Mouse (Mus musculus) adrenal gland (tissue): ENCODE data around the gene Aqp1.

Experiments
- intact Hi-C: fragments of 180-260 bp; cut with DNase I; formaldehyde crosslinking; loops from one replicate; pipeline ENCODE4 v1.15.1; 2025
- long read RNA-seq, 2 experiments: library from polyadenylated mRNA; unstranded; transcript quantifications; one replicate each; pipeline ENCODE4 v2.0.0; 2020; ENCODE audit warnings: borderline replicate concordance in 1 of 2; ENCODE audit not compliant: insufficient replicate concordance in 1 of 2

The Aqp1 gene
- long read RNA-seq, experiment 1, partial matches to known transcripts = 2 of 3 reads
- long read RNA-seq, experiment 1, other reads (novel, unspliced or antisense) = 0 of 3 reads
- long read RNA-seq, experiment 2, partial matches to known transcripts = 0 of 1 reads
- long read RNA-seq, experiment 2, other reads (novel, unspliced or antisense) = 1 of 1 reads

DNA sequence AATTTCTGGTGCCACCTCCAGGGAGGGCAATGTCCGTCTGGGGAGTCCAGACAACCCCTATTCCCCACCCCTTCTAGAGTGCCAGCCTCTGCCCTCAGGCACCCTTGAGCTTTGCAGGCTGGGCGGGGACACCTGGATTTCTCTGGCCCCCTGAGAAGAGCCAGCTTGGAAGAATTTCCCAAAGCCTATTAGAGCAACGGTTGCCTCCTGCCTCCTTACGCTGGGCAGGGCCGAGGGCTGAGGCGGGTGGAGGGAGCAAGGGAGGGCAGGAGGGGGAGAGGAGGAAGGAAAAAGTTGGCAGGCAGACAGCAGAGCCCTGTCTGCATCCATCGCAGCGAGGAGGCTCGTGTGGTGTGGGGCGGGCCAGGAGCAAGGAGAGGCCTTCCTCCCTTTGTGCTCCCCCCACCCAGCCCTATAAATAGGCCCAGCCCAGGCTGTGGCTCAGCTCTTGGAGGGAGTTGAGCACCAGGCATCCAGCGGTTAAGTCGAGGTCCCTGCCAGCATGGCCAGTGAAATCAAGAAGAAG, at the start of gene Aqp1:
Gene Aqp1, plus strand, starts transcription at position 444 of the 526 bp plus-strand sequence.
- intact Hi-C loops = no loop called here

DNA sequence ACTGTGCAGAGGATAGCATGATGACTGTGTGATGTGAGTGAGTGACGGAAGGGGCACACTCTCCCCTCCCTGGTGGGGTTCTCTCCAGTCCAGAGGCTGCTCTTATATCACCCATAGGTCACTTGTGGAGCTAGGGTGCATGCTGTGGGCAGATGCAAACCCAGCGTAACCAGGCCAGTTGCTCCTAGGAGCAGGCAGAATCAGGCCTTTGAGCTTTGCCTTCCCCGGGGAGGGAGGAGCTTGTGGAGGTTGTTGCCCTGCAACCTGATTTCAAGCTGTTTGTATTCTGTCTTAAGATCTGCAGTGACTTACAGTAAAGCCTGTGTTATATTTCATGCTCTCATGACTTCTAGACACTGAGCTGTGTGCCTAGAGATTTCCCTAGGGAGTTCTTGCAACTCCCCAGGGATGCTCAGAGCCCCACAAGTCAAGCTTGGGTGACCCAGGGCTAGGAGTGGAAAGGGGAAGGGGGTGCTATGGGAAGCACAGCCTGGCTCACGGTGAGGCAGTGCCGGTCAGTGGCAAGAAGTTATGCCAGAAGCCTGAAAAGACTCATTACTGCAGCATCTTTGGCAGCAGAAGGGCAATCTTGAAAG, 48.1 kb upstream of the Aqp1 start:
- intact Hi-C loops = no loop called here

DNA sequence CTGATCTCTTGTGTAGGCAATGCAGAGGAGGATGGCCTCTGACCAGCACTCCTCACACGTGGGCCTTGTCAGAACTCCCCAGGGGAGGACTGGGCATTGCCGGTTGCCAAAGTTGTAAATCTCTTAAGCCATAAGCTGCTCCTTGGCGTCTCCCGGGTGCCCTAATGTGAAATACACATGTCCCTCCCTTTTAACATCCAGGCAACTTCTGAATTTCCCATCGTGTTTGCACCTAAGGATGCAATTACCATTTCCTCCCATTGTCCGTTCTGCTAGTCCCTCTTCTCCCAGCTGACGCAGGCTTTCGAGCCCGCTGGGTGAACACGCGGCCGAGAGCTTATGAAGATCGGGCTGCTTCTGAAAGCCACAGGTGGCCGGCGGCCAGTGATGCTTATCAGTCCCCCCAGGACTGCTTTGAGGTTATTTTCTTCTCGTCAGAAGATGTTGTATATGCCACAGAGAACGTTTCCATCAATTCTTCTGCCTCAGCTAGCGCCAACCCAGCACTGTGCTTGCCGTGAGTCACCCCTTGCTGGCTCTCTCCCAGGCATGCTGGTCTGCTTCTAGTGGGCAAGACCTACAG, 41.6 kb upstream of the Aqp1 start:
- intact Hi-C loops = no loop called here

DNA sequence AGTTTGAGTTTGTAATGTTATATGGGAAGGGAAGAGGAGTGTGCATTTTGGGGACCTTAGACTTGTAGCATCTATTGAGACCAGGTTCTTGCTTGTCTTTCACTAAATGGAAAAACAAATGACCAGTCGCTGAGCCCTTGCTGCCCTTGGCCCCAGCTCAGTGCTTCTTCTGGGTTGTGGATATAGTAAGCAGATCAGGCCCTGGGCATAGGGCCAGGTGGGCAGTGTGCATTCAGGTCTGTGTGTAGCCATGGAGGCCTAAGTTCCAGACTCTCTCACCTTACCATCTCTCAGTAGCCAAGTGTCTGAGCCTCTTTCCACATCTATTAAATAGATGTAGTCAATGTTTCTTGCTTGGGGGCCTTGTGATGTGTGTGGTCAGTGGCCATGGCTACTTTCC, 40.9 kb upstream of the Aqp1 start:
- intact Hi-C loops = no loop called here

DNA sequence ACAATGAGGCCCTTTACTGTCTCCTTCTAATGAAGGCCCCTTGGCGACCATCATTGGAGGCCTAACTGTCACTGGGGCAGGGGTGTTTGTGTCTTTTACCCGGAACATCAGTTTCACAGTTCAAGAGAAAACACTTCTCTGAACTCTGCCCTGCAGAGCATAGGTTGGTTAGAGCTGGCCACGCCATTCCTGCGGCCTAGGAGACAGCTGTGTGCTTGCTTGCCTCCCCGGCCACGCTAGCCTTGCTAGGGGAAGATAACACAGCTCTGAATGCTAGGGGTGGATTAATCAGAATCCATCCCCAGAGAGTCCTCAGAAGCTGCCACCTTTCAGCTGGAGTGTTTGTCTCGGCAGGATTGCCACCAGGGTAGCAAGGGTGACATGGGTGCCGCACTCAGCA, 36.8 kb upstream of the Aqp1 start:
- intact Hi-C loops = no loop called here

DNA sequence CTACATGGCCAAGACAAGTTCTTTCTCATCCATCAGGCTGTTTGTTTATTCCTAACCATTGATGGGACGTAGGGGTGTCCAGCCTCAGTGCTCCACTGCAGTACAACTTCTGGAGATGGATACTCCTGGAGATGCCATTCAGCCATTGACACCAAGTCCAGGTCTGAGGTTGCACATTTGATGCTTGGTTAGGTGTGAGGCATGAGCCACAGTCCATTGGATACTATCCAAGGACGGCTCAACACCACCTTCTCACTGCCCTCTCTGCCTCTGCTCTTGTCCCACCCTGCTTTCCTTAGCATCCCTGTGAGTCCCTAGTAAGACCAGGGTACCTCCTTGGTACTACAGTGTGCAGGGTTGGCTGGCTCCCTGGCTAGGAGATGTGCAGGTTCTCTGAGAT, 36.3 kb upstream of the Aqp1 start:
- intact Hi-C loops = no loop called here

DNA sequence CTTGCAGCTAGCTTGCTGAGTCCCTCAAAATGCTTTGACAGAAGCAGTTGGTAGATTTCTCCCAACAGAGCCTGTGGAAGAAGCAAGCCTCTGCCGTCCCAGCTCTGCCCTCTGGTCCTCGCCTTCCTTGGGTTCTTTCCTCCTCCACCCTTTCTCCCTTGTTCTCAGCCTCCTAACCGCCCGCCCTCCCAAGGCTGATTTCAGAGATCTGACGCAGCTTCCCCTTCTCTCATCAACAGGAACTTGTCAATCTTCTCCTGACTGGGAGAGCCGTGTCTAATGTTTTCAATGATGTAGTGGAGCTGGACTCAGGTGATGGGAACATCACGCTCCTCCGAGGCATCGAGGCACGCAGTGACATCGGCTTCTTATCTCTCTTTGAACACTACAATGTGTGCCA, 35.5 kb upstream of the Aqp1 start:
- intact Hi-C loops = no loop called here

DNA sequence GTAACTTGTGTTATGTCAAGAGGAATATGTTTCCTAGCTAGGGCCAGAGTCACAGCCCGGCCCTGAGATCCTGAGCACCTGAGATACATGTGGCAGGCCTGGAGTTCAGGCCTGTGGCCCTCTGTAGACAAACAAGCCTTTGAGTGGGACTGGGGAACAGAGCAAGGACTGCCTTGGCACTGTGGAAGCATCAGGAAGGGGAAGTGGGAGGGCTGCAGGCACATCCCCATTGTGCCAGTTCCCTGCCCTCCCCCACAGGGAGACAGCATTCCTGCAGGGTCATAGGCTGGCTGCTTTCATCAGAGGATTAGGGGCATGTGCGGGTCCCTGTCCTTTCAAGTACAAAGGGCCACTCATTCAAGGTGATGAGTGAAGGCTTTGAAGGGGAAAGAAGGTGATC, 26.1 kb upstream of the Aqp1 start:
- intact Hi-C loops = no loop called here

DNA sequence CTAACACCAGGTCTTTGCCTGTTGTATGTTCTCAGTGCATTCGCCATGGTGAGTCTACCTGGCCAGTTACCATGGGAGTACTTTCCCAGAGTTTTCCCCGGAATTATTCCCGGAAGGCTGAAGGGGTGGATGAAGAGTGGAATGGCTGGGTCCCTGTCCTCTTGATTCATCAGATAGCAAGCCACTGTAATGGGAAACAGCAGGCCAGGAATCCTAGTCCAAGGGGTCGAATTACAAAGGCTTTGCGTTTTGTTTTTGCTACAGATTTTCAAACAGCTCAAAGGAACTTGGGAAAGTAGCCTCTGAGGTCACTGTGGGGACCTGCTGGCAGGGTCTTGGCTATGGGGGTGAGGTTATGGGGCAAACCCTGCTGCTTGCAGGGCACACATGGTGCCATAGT, 24.3 kb upstream of the Aqp1 start:
- intact Hi-C loops = no loop called here

DNA sequence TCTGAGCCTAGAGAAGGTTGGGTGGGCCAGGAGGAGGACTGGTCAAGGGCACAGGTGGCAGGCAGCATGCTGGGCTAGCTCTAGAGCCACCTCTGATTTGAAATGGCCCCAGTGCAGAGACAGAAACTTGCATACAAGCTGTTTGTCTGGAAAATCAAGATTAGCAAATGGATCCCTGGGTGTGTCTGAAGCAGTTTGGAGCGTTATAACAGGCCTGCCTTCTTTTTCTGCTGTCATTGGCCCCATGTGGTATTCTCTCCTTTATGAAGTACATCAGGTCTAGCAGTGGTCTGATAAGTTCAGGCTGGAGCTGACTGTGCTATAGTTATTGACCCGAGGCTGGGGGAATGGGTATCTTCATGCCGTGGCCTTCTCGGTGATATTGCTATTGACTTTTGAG, 22.3 kb upstream of the Aqp1 start:
- intact Hi-C loops = no loop called here

DNA sequence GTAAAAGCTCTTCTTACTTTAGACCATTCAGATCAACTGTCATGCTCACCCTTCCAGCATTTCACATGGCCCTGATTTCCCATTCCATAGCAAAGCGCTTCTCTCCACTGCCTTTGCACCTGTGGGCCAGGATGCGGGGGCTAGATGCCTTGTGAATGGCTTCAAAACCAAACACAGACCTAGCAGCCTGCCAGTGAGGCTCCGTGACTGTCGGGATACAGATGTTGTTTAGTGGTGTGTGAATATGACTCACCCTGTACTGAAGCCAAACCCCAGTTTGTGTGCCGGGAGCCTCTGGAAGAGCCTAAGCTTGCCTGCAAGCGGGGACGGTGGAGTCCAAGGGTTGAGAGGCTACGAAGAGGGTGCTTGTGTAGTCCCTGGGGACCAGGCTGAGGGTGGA, 21.6 kb upstream of the Aqp1 start:
- intact Hi-C loops = no loop called here

DNA sequence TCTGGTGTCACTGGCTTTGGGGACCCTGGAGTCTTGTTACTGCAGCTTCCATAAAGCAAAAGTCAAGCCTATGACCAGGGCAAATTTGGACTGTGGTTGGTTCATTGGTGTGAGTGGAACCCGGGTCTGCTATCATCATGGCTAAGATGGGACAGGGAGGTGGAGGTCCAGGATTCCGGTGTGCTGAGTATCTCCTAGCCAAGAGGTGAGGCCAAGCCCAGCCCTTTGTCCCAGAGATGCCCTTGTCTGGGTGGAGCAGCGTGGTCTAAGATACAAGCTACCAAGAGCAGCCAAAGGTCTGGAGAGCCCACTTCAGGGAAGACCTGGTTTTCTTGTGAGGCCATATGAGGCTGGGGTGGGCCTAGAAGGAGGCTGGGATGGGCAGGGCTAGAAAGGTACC, 17.6 kb upstream of the Aqp1 start:
- intact Hi-C loops = no loop called here

DNA sequence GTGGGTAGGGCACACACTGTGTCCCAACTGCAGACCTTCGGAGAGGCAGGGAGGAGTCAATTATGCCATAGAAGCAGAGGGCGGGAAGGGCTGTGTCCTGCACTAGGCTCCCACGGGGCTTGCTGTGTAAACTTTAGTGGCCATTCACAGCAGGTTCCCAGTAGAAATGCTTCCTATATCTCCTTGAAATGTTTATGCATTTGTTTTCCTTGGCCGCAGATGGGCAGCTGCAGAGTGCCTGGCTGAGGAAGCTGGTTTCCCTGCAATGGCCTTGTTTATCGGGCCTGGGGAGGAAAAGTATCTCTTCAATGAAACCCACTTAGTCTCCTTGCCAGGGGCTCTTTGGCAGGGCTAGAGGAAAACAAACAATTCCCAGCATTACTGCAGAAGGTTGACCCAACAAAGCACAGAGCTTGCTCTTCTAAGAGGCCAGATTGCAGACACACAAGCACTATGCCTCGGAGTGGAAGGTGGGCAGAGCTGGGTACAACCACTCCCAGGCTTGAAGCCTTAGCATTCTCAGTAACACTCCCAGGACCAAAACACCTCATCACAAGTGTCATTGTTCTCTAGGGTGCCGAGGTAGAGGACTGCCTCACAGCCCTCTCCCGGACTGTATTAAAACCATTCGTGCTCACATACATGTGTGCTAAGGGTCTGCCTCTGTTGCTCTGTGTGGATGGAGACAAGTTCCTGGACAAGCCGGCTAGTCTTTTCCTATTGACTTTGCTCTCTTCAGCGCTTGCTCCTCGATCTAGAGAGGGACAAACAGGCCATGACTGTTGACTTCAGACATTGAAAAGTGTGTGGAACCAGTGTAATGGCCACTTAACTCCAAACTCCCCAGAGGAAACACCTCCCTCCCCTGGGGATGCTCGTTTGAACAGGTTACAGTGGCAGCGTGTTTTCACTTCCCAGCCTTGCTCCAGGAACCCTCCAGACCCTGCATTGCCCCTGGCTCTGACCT, 16.4 kb upstream of the Aqp1 start:
- intact Hi-C loops = no loop called here

DNA sequence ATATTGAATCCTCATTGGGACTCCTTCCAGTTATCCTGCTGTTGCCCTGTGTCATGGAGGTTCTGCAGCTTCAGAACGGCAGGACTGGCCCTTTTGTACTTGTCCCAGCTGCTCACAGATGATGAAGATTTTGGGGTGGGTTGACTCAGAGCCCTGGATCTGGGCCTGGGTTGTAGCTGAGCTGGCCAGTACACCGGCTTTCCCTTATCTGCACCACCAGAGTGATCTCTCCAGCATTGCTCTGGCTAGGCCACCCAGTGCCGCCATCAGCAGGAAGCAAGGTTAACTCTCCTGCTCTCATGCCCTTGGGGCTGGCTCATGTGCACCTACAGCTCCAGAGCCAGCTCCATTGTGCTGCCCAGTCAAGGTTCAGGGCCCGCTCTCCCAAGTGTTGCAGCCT, 15.3 kb upstream of the Aqp1 start:
- intact Hi-C loops = no loop called here

DNA sequence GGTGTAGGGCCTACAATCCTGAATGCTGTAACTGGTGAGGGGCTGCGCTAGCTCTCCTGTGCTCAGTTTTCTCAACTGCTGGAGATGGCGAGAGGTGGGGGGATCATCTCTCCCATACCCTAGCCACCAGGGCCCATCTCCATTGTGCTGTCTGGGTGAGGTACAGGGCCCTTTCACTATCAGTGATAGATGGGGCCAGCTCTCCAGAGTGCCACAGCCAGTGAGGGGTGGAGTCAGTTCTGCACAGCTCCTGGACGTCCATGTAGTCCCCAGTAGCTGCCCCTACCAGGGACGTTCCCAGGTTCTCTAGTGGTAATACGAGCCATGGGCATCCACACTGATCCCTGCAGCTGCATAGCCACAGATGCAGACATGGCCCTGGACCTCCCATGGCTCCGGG, 14.7 kb upstream of the Aqp1 start:
- intact Hi-C loops = no loop called here

DNA sequence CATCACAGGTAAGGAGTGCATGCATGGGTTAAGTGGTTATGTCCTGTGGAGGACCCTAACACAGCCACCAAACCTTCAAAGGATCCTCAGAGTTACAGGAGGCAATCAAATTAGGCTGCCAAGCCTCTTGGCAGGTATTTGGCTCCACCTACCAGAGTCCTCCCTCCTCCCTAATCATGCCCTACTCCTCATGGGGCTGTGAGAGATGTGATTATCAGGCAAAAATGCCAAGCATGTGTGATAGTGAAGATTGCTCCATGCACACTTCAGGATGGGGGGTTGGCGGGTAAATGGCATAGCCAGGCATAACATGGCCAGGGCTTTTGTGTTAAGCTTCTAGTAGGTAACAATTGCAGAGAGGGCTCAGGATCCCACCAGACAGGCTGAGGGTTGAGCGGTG, 13.3 kb upstream of the Aqp1 start:
- intact Hi-C loops = no loop called here

DNA sequence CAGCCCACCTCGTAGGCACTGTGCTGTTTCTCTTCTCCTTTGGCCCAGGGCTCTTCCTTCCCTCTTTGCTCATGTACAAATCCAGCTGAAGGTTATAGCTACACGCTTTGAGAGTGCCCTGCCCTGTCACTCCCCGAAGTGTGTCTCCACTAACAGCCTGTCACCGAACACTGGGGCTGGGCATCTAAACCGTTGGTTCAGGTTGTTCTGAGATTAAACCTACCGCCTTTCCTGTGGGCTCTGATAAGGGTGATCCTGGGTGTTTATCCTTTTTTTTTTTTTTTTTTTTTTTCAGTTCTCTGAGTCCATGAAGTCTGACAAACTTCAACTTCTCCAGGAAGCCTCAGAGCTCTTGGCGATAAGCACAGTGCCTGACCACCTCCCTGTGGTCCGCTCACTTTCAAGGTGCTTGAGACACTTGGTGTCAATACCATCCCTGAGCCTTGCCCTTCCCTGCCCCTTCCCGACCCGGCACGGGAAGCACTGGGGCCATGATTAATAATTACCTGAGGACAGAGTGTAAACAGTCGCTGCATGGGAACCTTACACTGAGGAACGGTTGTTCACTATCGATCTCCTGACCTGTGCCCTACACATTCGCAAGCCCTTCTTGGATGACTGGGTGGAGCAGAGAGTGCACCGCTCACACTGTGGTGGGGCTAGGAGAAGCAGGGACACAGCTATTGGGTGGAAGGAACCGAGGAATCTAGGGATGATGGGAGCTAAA, 12.2 kb upstream of the Aqp1 start:
- intact Hi-C loops = no loop called here

DNA sequence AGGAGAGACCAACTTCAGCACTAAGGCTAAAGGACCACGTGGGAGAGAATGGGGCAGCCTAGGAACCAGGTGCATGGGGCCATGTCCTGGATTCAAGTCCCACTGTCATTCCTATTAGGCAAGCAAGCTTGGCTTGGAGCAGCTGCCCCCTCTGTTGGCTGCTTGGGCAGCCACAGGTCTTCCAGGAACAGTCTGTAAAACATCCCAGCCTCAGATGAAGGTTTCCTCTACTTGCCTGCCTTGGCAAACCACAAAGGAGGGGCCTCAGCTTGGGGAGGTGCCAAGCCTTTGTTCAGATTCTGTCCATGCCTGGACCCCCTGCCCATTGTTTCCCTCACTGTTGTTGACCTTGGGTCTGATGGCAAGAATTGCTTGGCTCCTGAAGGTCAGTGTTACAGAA, 11.4 kb upstream of the Aqp1 start:
- intact Hi-C loops = no loop called here

DNA sequence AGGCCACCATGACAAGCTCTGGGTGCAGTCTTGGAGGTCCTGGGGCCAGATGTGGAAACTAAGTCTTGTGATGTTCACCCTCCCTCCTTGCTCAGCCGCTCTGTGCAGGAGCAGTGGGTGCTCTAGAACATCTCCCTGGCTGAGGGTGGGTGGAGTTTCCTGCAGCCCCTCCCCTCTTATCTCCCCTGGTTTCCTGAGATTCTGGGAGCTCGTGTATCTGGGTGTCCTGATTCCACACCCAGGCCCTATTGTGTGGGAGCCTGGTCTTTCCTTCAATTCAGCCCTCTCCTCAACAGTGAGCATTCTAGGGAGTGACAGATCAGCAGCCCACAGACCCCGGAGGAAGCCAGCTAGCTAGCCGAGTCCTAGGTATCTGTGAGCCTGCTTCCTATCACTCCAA, 9.9 kb upstream of the Aqp1 start:
- intact Hi-C loops = no loop called here

DNA sequence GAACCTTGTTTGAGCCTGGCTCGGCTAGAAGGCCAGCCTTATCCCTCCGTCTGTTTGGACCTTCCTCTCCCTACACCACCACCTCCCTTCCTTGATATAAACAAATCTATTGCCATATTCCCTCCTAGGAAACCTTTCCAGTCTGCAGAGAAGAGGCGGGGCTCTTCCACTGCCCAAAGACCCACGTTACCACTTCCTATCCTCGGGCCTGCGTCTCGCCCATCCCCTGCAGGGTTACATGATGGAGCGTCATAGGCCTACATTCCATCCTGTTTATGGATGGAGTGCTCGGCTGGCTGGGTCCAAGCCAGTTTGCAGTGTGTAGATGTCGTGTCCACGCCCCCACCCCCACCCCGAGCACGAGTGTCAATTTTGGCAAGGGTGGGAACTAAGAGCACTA, 8.9 kb upstream of the Aqp1 start:
- intact Hi-C loops = no loop called here

DNA sequence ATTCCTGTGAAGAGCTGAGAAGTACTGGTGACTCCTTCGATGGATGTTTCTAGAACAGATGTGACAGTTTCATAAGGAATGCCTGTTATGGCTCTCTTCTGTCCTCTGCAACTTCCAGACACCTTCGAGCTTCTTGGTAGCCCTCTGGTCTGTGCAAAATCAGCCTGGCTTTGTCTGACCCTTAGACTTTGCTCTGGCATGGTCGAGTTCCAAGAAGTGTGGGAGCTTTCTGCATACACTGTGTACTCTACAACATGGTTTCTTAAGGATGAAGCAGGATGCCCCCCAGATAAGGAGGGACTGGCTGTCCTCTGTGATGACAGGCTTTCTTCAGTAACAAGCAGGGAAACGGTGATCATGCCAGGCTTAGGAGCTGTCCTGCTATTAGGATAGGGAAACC, 8.1 kb upstream of the Aqp1 start:
- intact Hi-C loops = no loop called here
